Mouse (Mus musculus) megakaryocyte-erythroid progenitor cell, adult 5-6 weeks (primary cell): ENCODE results near the gene Ggct. TPM values are rescaled to one million over a fixed set of nuclear protein-coding genes. Genes with fewer than 3 reads are reported as not detected.

ENCODE experiments used
- ATAC-seq: replicated peaks from 2 replicates; pipeline ENCODE4 v1.8.0; 2016; ENCODE audit warnings: mild to moderate bottlenecking, inconsistent platforms; ENCODE audit not compliant: severe bottlenecking, poor library complexity, low FRiP score, low TSS enrichment
- total RNA-seq, 2 experiments: library from RNA; stranded (forward) in 1 of 2; stranded (reverse) in 1 of 2; fragments of 200-1000, 215-1000 nt in 1 of 2; fragments of >200 nt in 1 of 2; fragmentation: Nextera tagmentation in 1 of 2; gene quantifications; 2 replicates each; pipeline ENCODE4 v1.2.3; 2014 to 2017

Gene Ggct
- total RNA-seq, 2 experiments from 2014 or later, result 17.0 to 34.8 TPM

DNA sequence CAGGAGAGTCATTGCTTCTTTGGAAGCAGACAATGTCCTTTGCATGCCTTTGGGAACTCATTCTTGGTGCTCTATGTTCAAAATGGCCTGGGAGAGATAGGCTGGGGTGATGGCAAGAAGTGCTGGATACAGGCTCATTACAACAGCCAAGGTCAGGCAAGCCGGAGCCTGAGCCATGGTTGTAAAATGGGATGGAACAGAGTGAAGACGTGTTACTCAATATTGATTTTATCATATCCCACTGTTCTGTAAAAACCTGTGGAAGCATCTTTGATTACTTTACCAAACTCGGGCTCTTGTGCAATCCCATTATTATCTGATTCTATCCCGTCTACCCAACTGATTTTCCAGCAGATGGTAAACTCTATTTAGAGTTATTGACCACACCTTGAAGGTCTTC, 8.6 kb upstream of the Ggct start:
- ATAC-seq, result no peak

DNA sequence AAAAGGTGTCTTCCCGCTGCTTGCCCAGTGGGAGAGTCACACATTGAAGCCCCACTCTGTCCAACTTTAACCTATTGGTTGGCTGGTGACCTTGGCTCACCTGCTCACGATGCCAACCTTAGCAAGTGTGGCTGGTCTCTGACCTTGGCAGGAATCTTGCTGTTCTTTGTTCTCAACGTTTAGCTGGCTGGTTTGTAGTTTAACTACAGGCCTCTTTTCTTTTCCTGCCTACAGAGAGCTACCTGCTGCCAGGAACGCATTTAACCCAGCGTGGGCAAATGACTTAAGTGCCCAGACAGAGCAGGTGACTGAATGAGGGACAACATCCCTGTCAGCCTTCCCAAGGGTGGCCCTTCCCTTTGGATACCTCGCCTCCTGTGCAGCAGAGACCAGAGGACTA, 5.0 kb upstream of the Ggct start:
- no peak for ATAC-seq

DNA sequence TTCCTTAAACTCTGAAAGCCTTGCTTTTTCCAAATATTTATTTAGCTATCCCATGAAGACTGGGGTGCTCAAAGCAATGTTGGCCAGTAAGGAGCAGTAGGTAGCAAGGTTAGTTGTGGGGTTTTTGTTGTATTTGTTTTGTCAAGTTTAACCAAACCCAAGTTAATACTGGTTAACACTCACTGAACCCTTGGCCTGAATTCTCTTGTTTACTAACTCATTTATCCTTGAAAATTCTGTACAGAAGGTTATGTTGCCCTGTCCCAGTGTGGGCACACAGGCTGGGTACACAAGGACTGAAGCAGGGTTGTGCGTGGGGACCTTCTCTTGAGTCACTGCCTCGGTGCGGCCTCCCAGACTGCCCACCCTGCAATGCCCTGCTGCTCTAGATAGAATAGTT, 3.6 kb upstream of the Ggct start:
- no peak for ATAC-seq

DNA sequence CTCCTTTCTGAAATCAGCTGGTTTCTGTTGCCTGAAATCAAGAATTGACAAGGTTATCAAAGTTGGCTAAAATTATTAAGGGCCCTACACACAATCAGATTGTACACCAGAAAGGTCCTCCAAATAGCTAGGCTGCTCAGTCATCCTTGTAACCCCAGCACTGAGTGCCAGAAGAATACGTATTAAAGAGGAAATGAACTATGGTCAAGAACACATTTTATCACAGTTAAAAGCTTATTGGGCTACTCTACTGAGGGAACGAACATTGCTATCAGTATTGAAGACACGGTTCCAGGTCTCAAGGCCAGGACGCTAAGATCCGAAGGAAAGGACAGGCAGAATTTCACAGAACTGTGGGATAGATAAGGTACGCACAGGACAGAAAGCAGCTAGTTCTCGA, 609 bp downstream of the Ggct start:
- no peak; the same call in none of the 2 replicates for ATAC-seq

DNA sequence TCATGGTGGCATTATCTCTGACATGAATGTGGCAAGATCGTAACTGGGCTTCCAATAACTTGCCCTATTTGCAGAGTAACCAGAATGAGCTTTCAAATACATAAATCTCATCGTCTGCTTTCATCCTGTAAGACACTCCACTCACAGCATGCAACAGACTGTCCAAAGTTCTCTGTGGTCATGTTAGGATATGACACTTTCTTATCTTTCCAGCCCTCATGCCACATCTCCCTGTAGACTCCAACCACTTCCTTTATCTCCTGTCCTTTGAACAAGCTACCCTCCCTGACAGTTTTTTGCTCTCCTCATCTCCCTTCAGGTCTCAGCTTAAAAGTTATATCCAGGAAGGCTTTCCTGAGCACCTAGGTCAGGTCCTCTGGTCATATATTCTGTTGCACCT, 1.6 kb downstream of the Ggct start:
- peak; percentile 55 for ATAC-seq

DNA sequence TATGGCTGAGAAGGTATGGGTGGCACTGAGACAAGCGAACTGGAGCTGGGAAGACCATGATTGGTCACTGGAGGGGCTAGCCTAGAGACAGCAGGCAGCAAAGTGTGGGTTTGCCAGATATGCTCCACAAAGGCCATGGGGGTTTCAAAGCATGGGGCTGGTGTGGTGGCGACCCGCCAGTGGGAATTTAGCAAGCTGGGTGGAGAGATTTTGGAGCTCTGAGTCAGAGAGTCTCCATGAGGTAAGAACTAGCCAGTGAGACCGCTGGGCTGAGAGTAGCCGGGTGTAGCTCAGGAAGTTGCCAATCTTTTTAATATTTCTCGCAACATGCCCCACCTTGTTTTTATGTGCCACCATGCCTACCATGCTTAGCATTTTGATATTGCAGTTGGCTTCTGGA, 4.6 kb downstream of the Ggct start:
- no peak for ATAC-seq

DNA sequence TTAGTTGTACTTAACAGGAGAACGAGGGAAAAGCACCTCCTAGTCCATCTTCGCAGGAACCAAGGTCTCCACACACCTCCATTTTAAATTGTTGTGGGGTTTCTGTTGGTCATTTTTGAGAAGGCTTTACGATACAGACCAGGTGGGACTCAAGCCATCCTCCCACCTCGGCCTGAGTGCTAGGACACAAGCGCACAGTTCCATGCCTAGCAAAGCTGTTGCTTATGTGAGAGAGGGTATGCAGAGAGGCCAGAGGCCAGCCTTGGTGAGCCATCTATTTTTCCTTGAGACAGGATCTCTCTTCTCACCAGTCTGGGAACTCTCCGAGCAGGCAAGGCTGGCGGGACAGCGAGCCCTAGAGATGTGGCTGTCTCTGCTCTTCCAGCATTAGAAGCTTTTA, 8.7 kb downstream of the Ggct start:
- no peak for ATAC-seq

DNA sequence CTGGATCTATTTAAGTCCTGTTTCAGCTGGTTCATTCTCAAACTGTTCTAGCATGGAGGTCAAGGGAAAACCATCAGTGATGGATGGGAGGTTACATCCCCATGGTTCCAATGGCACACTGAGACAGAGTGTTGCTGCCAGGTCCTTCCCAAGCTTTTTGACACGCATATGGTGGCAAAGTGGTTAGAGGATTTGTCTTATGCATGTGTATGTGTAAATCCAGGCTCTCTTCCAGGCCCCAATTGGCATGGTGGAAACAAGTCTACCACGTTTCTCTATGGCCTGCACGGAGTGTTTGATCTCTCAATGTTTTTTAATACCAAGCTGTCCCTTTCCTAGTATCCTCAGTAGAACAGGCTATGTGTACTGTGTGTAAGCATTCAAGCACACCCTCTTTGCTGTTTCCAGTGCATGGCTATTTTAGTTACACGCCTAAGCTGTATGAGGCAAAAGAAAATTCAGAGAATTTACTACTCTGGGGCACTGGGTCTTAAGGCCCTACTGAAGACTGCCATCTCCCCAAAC, 9.2 kb downstream of the Ggct start:
- no peak for ATAC-seq

DNA sequence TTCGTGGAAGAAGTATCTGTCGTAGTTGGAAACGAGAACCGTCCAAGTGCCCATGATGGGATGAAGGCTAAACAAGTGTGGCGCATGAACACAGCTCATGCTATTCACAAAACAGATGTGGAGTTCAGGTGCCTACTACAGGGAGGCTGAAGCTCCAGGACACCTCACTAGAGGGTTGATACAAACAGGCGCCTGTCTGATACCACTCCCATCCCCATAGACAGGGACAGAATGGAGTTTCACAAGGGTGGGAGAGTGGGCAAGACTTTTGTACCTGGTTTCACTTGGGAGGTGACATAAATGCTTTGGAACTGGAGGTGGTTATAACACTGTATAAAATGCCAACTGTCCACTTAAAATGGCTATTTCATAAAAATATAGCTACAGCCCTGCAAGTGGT, 13.3 kb downstream of the Ggct start:
- no peak for ATAC-seq

DNA sequence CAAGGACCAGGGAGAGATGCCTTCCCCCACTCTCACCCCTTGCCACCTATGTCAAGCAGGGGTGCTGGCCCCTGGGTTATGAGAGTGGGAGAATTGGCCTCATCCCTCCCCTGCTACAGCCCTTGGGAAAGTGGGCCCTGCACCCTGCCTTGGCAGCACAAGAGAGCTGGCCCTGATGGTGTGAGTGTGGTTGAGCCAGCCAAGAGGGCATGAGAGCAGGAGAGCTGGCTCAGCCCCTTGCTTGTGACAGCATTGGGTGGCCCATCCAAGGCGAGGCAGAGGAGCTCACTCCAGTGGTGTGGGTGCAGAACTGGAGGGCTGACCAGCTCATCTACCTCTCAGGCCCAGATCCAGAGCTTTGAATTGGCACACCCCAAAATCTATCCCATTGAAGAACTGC, 17.1 kb downstream of the Ggct start:
- no peak for ATAC-seq

DNA sequence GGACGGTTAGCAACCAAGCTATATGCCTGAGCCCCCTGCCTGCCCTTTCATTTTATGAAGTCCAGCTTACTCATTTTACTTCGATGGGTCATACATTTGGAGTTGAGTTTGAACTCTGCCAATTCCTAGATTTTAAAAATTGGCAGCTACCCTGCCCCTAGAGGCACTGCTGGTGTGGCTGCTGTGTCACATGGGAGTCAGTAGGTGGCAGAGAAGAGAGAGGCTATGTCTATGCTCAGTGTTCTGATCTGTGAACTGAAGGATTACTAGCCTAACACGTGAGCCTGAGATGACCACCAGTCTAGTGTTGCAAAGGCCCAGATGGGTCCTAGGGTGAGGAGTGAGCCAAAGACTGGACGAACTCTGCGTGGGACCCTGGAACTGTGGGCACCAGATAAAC, 18.2 kb downstream of the Ggct start:
- peak; percentile 69 for ATAC-seq

DNA sequence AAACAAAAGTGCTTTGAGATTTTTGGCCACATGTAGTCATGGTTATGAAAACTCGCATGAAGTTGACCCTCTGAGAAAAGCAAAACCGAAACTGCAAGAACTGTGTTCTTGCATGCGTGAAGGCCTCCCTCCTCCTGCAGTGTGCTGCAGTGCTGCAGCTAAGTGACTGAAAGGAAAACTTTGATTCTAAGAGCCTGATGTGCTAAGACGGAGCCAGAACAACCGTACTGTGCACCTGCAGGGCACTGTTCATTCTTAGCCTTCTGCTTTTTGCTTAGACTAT, 19.9 kb downstream of the Ggct start:
- 0 out of 2 replicates have a peak, but pooled peaks have one; percentile 39 for ATAC-seq

DNA sequence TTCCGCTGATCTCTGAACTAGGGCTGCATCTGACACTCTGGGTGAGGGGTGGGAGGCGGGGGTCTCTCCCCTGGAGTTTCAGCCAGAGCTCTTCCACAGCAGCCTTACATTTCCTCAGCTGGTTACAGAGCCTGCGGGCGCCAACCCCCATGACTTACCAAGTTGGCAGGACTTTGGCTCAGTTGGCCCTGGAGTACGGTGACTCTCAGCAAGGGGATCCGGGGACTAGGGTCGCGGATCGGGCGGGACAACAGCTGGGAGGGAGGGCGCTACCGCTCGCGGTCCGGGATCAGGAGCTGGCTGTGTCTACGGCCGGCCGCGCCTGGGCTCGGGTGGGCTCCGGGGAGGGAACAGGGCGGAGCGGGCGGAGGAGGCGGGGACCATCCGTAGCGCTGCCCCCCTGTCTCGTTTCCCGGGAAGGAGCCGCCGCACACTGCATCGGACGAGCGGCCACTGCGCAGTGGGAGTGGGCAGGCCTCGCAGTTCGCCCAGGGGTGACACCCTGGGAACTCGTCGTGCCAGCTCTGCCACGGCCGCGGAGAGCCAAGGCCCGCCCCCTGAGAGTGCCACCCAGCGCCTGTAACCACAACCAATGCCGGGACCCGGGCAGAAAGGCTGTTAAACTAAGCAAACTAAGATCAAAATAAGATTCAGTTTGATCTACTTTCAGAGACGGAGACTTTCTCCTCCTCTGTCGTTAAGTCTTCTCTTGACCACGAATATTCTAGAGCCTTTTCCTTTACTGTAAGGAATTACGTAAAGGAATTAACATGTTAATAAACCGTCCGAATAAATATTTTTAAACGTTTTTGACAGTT, 20.4 kb downstream of the Ggct start, which contains the start of gene Nod1:
Gene Nod1 (minus strand): TSS at position 502 of the 818 bp plus-strand sequence.
- ATAC-seq, result peak; percentile 93

DNA sequence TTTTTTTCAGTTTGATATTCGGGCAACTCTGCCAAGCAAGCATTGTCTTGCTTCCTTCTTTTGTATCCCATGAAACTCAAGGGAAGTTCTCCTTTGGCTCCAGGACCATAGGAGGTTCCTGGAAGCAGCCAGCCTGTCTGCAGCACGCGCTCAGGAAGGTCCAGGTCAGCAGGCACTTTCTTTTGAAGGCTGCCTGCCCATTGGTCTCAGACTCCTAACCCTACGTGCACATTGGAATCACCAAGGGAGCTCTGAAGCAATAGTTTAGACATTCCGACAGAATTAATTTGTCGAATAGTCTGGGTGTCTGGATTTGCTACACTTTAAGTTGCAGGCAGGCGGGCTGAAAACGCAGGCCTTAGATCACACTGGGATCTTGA, 21.0 kb downstream of the Ggct start:
- ATAC-seq, result no peak

DNA sequence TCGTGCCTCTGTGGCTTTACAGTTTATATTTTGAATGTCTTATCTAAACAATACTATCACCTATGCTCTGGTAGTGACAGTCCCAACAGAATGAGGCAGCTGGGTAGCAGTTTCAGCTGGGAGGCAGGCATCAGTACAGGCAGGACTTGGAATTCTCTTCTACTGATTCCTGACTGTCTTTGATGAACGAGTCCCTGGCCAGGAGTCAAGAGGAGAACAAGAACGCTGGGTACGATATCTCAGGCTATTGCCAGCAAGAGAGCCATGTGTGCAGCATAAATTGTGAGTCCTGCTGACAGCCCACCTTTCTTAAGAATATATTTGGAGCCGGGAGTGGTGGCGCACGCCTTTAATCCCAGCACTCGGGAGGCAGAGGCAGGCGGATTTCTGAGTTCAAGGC, 22.2 kb downstream of the Ggct start:
- ATAC-seq, result no peak

DNA sequence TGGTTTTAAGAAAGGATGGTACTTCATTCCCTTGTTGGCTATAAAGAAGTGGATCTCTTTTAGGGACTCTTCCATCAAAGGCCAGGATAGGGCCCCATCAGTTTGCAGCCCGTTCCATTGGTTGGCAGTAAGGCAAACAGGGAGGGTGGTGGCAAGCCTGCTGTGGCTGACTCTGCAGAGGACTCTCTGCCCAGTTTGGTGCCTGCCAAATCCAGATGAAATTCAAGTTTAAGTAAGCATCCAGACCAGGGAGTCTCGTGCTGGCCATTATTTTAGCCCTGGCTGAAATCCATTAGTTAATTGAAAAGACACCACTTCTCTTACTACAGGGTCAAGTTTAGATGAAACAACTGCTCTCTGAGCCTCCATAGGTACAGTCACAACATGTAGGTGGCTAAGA, 22.9 kb downstream of the Ggct start:
- ATAC-seq, result no peak

DNA sequence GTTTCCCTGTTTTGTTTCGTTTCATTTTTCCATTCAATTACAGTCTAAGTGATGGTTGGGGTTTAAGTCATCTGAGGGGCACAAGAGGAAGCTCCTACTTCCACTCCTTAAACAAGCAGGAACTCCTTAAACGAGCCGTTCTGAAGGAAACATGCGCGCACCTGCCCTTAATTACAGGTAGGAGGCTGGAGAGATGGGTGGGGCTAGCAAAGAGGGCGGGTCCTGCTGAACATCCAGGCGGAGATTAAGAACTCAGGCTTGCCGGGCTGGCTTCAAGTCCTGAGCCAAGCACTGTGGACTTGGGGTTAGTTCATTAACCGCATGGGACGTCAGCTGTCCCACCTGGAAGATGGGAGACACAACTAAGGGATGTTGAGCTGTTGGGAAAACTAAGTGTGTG, 25.2 kb downstream of the Ggct start:
- no peak for ATAC-seq

DNA sequence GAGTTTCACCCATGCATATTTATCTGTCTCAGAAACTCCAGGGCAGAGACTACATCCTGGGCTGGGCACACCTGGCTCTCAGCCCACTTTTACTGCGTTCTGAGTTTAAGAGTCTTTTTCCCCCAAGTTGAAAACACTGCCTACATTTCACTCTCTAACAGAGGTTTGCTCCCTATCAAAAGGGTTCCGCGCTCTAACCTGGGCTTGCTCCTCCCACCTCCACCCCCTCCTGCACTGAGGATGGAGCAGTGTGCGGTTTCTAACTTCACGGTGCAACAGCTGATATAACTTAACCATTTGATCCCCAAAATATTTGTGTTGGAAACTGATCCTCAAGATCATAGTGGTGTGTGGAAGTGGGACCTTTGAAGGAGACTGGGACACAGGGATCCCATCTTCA, 27.5 kb downstream of the Ggct start:
- no peak for ATAC-seq

DNA sequence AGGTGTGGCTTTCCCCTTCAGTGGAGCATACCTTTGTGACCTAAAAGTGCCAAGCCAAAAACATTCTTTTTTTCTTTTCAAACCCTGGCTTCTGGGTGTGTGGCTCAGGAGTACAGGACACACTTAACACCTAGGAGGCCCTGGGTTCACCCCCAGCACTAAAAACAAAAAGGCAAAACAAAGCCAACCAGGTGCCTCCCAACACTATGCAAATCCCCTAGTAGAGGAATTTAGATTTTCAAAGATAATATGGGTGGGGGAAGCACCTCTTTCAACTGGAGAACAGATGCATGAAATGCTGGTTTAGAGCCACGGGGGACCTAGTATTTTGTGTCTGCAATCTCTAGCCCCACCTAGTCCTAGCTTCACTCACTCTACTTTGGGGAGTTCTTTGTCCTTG, 28.0 kb downstream of the Ggct start:
- ATAC-seq, result no peak

DNA sequence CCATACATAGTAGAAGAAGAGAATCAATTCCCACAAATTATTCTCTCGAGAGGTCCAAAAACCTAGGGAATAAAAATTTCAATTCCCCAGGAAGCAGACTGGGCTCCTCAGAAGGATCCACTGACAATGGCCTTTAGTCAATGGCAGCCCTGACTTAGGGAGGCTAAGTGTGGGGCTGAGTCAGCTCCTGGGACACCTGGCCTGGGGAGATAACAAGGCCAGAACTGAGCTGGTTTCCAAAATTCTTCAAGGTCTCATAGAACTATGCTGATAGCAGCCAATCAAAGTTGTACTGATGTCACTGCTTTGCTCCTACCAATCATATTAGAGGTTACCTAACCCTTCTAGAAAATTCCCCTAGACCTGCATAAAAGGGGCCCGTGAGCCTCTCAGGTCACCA, 29.2 kb downstream of the Ggct start:
- ATAC-seq, result peak; percentile 57; the same call in 1 of the 2 replicates

DNA sequence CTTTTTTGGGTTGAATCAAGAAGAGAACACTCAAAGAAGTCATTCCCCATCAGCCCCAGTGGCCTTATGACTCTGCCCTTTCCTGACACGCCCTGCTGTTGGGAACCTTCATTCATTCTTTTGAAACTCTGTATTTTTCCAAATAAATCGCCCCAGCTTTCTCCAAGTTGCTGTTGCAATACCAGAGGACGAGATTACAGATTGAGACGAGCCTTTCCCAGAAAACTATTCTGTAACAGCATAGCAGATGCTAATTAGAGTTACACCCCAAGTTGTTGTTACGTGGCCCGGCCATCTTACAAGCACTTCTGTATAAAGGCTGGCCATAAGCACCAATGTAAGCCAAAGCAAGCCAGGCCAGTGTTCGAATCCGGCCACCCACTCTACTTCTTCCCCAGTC, 35.1 kb downstream of the Ggct start:
- ATAC-seq, result no peak

DNA sequence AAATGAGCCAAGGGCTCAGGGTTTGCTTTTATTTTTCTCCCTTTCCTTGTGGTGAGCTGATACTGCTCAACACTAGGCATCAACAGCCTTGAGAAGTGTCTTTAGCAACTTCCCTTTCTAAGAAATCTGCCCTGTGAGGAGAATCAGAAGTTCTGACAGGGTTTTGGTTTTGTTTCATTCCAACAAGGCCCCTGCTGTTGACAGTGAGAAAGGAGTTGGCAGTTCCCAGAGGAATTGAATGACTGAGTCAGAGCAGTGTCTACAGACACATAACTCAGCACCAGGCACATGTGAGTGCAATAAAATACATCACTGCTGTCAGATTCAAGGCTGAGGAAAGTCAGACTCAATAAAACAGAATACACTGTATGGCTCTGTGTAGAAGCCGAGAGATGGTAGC, 36.3 kb downstream of the Ggct start:
- no peak for ATAC-seq
